Mouse (Mus musculus): Measurements from ENCODE around the gene Gm17359.

GRCm38 (mm10) chr3:79287108-79287576, 49.3 kb upstream of the Gm17359 start:
- TF ChIP-seq CTCF (IDR thresholded peaks at IDR 0.05; ENCODE audit: low read depth, low read length) (no peak), GATA1 (IDR thresholded peaks at IDR 0.05; ENCODE audit: borderline replicate concordance, low read length) (no peak), GATA2 (IDR thresholded peaks at IDR 0.05; ENCODE audit: borderline replicate concordance, low read depth, low read length) (no peak)
